Mouse (Mus musculus) thymus, postnatal 36 days (tissue): Measurements from ENCODE around the gene Mmaa.

Experiments used
- DNase-seq, 2 experiments: peaks; one replicate each; pipeline ENCODE4 v3.0.0; 2022; ENCODE audit warnings: mixed read lengths in 2 of 2

Mmaa gene

GRCm38 (mm10) chr8:79286424-79286823 lies 8.3 kb downstream of the Mmaa start:
- no peak for DNase-seq

- DNase-seq: no peak
Observed at GRCm38 (mm10) chr8:79284626-79285025, 10.1 kb downstream of the Mmaa start.

GRCm38 (mm10) chr8:79281376-79281890 lies 13.3 kb downstream of the Mmaa start:
- DNase-seq: no peak

- DNase-seq: no peak
Observed at GRCm38 (mm10) chr8:79277264-79277870, 17.4 kb downstream of the Mmaa start.

DNA sequence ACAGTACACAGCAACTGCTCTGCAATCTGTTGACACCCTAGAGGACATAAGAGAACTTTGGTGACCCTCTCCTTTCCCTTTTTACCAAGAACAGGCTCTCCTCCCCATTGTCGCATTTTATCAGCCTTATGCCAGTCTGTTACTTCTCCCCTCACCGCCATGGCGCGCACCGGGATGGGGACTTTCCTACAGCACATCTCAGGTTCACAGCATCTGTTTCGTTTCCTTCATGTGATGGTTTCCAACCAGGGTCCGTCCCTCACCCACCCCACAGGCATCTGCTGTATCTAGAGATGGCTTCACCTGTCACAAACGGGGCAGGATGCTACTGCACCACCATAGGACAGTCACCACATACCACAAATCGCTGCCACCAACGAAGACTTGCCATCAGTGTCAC lies 19.8 kb downstream of the Mmaa start:
- no peak for DNase-seq

GRCm38 (mm10) chr8:79273776-79274175 lies 21.0 kb downstream of the Mmaa start:
- no peak for DNase-seq

DNA sequence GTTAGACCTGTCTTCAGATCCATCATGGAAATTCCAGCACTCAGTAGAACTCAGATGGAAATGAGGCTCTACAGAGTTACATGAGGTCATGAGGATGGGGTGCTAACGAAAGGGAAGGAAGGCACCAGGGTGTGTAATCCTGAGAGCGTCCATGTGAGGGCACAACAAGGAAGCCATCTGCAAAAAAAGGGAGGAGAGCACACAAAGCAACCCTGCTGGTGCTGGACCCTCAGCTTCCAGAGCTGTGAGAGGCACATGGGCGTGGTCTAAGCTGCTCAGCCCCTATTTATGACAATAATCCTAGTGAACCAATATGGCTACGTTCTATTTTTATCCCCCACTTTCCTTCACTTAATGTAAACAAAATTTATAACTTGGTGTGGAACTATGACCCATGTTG lies 22.1 kb downstream of the Mmaa start:
- no peak for DNase-seq

- no peak for DNase-seq
Observed at GRCm38 (mm10) chr8:79268921-79269320, 25.8 kb downstream of the Mmaa start.

DNA sequence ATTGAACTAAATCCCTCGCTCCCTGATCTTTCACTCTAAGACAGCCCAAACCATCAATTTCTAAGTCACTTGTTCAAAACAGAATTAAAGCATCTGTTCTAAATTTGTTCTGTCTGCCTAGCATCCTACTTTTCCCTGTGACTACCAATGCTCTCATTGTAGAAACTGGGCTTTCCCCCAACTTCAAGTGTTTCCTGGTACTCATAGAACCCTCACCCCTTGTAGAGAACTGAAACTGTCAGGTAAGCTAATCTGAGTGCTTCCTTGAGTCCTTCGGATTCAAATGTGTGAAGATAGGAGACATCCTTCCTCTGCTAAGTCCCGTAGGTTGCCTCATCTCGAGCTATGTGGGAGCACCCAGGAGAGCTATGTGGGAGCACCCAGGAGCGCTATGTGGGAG lies 32.8 kb downstream of the Mmaa start:
- no peak for DNase-seq

DNA sequence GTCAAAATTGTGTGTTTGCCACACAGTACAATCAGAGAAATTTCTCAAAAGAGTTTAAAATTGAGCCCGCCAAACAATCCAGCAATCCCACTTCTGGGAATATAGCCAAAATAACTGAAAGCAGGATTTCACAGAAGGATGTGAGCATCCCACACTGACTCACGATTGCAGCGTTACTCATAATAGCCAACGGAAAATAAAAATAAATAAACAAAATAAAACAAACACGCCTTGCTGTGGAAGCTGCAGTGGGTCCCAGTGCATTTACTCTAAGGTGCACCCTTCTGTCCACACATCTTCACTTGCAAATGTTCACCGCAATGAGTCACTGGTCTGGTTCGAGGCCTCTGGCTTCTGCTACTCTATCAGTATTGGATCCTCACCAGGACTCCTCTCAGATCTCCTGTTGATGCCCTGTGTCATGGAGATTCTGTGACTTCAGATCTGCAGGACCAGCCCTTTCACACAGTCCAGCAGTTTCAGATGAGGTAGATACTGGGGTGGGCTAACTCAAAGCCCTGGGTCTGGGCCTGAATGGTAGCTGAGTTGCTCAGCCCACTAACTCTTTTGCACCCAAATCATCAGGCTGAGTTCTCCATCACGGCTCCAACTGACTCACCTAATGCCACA lies 38.5 kb downstream of the Mmaa start:
- no peak for DNase-seq

- DNase-seq: no peak
Observed at GRCm38 (mm10) chr8:79253742-79254141, 41.0 kb downstream of the Mmaa start.

DNA sequence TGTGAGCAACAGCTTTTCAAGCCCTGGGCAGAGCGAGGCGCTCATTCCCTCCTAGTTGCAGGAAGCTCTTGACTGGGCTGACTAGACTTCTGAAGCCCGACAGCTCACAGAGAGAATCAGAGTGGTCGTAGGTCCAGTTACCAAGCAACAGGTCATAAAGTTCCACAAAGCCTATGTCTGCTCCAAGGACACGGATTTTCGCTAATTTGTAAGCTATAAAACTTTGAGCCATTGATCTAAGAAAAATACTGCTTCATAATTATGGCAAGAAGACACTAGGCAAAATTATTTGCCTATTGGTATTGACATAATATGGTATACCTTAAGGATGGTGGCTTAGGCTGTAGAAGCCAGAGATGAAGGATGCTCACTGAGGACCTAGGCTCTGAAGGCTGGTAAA lies 46.3 kb downstream of the Mmaa start, which contains the start of gene 1700011L22Rik:
TSS of gene 1700011L22Rik (minus strand) at position 101 of the 400 bp plus-strand sequence.
- DNase-seq: no peak

DNA sequence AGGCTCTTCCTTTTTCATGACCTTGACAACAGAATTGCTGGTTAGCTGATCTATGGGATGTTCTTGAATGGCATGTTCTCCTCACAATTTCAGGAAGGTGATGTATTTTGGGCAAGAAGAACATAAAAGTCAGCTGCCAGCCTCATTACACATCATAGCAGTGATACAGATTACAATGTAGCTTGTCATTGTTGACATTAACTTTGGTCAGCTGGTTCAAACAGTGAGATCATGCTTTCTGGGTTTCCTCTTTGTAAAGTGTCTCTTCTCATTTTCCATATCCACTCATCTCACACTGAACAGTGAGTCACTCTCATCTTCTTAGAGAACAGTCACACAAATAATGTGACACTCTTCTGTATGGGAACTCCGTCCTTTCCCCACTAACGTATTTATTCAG lies 51.3 kb downstream of the Mmaa start:
- no peak for DNase-seq

DNA sequence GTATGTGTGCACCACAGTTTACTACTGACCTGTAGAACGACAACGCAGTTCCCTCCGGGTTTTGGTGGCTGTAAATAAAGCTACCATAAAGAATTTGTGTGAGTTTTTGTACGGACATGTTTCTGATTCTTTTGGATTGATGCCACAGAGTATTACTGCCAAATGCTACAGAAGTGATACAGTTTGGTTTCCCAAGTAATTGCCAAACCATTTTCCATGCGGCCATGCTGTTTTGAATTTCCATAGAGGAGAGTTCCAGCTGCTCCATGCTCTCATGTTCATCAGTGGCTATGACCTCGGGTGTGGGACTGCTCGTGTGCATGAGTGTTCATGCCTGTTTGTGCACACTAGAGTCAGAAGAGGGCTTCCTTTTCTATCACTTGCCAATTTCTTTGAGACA lies 54.7 kb downstream of the Mmaa start:
- no peak for DNase-seq

- no peak for DNase-seq
Observed at GRCm38 (mm10) chr8:79239320-79239719, 55.4 kb downstream of the Mmaa start.

- DNase-seq: no peak
Observed at GRCm38 (mm10) chr8:79229266-79229888, 65.4 kb downstream of the Mmaa start.

- DNase-seq: no peak
Observed at GRCm38 (mm10) chr8:79227916-79228315, 66.8 kb downstream of the Mmaa start.

- no peak for DNase-seq
Observed at GRCm38 (mm10) chr8:79227194-79227593, 67.5 kb downstream of the Mmaa start.

- DNase-seq: no peak
Observed at GRCm38 (mm10) chr8:79226046-79226445, 68.7 kb downstream of the Mmaa start.

- no peak for DNase-seq
Observed at GRCm38 (mm10) chr8:79225586-79225985, 69.2 kb downstream of the Mmaa start.

- no peak for DNase-seq
Observed at GRCm38 (mm10) chr8:79224363-79224762, 70.4 kb downstream of the Mmaa start.

- DNase-seq: no peak
Observed at GRCm38 (mm10) chr8:79222752-79223141, 72.0 kb downstream of the Mmaa start.

GRCm38 (mm10) chr8:79222106-79222751 lies 72.5 kb downstream of the Mmaa start:
- DNase-seq: no peak
